Mouse (Mus musculus) hindbrain, embryonic 15.5 days (tissue): ENCODE measurements at regions not wholly inside any gene's neighbourhood (a gene's known extent, or its start where the extent isn't known, plus 50 kb on each side); places are given as distances from the start of the nearest gene placed in this dataset.

Source experiments
- ATAC-seq: fragments of 200-750 bp; cut with Nextera tagmentation; 2 replicates; pipeline ENCODE4 v1.8.0; 2017; ENCODE audit warnings: low read depth, moderate number of reproducible peaks, moderate TSS enrichment; ENCODE audit not compliant: low FRiP score
- H3K27ac ChIP-seq: fragments of 300-500 bp; sonication (generic); replicated peaks from 2 replicates; pipeline ENCODE4 v1.5.1; 2015; ENCODE audit warnings: mild to moderate bottlenecking, inconsistent platforms
- H3K27me3 ChIP-seq: fragments of 300-500 bp; sonication (generic); 2 replicates; pipeline ENCODE4 v1.6.1; 2015; ENCODE audit warnings: control low read depth, inconsistent platforms
- H3K36me3 ChIP-seq: fragments of 300-500 bp; sonication (generic); 2 replicates; pipeline ENCODE4 v1.6.1; 2015; ENCODE audit warnings: control low read depth, inconsistent platforms
- H3K4me1 ChIP-seq: fragments of 300-500 bp; sonication (generic); replicated peaks from 2 replicates; pipeline ENCODE4 v1.6.1; 2015; ENCODE audit warnings: control low read depth, inconsistent platforms
- H3K4me2 ChIP-seq: fragments of 300-500 bp; sonication (generic); 2 replicates; pipeline ENCODE4 v1.6.1; 2015; ENCODE audit warnings: moderate library complexity, mild to moderate bottlenecking, inconsistent platforms
- H3K4me3 ChIP-seq: fragments of 300-500 bp; sonication (generic); 2 replicates; pipeline ENCODE4 v1.5.1; 2015; ENCODE audit warnings: mild to moderate bottlenecking, inconsistent platforms
- H3K9ac ChIP-seq: fragments of 300-500 bp; sonication (generic); 2 replicates; pipeline ENCODE4 v1.6.1; 2015; ENCODE audit warnings: inconsistent platforms
- H3K9me3 ChIP-seq: fragments of 300-500 bp; sonication (generic); 2 replicates; pipeline ENCODE4 v1.6.1; 2016; ENCODE audit warnings: control low read depth, inconsistent platforms
- WGBS: fragments of 180-500 bp; shearing (Covaris S2); methylation state at CpG from one replicate; pipeline ENCODE4 v1.1.7; 2015; 5-methylcytosine and 5-hydroxymethylcytosine counted together

DNA sequence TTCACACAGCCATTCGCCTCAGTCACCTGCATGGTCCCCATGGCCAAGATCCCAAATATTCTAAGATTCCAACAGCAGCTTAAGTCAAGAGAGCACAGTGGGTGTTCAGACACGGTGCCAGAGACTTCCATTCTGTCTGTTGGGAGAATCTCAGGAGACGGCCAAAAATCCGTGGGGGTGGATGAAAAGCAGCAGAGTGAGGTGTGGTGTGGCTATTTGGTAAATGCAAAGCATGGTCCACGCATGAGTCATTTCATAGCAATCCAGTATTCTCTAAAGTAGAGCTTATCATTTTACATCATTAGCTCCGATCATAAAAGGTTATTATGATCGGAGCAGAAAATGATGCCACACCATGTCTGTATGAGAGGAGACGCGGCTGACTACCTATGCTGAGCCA is 161.1 kb downstream of the Efnb2 start:
- Histone ChIP-seq H3K4me2 (no peak overlapping the region), H3K9ac (no peak overlapping the region), H3K4me3 (no peak overlapping the region), H3K9me3 (no peaks in the 10 kb centered on the region), H3K36me3 (no peaks in the 10 kb centered on the region), H3K27me3 (no peaks in the 10 kb centered on the region), H3K4me1 (0 out of 2 replicates have a peak, but pooled peaks cover 9% of the 10 kb centered on the region), H3K27ac (no peak overlapping the region)
- no peak for ATAC-seq
- 83% methylated on average over 9 of the region's 9 CpGs for WGBS

GRCm38 (mm10) chr8:8498753-8499152 is 162.3 kb downstream of the Efnb2 start:
- Histone ChIP-seq H3K4me1 (0 out of 2 replicates have a peak, but pooled peaks cover 9% of the 10 kb centered on the region), H3K9me3 (no peaks in the 10 kb centered on the region), H3K4me3 (no peak overlapping the region), H3K27me3 (no peaks in the 10 kb centered on the region), H3K4me2 (no peak overlapping the region), H3K36me3 (no peaks in the 10 kb centered on the region), H3K27ac (no peak overlapping the region), H3K9ac (no peak overlapping the region)
- WGBS: 34% methylated on average over 5 of the region's 5 CpGs
- ATAC-seq: no peak

- no peak for ATAC-seq
- Histone ChIP-seq H3K9me3 (no peaks in the 10 kb centered on the region), H3K4me2 (no peak overlapping the region), H3K27ac (no peak overlapping the region), H3K36me3 (no peaks in the 10 kb centered on the region), H3K9ac (no peak overlapping the region), H3K4me1 (peaks cover 3% of the 10 kb centered on the region), H3K27me3 (0 out of 2 replicates have a peak, but pooled peaks cover 5% of the 10 kb centered on the region), H3K4me3 (no peak overlapping the region)
- WGBS: 66% methylated on average over 7 of the region's 7 CpGs
Measured at GRCm38 (mm10) chr8:8495472-8495871, 165.6 kb downstream of the Efnb2 start.

DNA sequence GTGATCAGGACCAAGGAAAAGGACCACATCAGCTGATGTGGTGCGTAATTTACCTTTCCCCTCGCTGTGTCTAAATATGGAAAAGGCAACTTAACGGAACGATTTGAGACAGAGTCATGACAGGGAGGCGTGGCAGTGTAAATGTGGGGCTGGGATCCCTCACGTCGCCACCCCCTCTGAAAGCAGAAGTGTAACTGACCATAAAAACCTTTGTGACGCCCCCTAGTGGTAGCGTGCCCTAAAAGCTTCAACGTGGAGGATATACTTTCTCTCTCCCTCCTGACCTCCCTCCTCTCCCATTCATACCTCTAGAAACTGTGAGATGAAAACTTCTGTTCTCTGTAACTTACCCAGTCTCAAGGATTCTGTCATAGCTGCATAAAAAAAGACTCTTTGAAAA is 166.8 kb downstream of the Efnb2 start:
- H3K4me3 ChIP-seq: no peak overlapping the region
- 94% methylated on average over 10 of the region's 10 CpGs for WGBS
- H3K9me3 ChIP-seq: no peaks in the 10 kb centered on the region
- peaks cover 15% of the 10 kb centered on the region for H3K4me1 ChIP-seq
- no peak overlapping the region for H3K4me2 ChIP-seq
- ATAC-seq: no peak
- no peak overlapping the region for H3K9ac ChIP-seq
- H3K36me3 ChIP-seq: no peaks in the 10 kb centered on the region
- no peak overlapping the region for H3K27ac ChIP-seq
- 0 out of 2 replicates have a peak, but pooled peaks cover 5% of the 10 kb centered on the region for H3K27me3 ChIP-seq

DNA sequence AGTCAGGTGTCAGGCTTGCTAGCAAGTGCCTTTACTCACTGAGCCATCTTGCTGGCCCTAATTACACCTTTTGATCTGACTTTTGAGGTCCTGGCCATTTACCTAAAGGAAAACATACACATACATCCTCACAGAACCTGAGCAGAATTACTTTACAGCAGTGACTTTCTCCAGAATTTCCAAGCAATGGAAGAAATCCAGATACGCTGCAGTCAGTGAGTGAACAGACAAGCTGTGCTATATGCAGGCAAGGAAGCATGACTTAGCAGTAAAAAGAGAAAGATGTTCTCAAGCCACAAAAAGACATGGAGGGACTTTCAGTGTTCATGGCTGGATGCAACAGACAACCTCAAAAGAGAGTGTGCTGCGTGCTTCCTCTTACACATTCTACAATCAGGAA is 169.1 kb downstream of the Efnb2 start:
- Histone ChIP-seq H3K9me3 (no peaks in the 10 kb centered on the region), H3K36me3 (no peaks in the 10 kb centered on the region), H3K27me3 (0 out of 2 replicates have a peak, but pooled peaks cover 5% of the 10 kb centered on the region), H3K4me3 (no peak overlapping the region), H3K4me2 (no peak overlapping the region), H3K9ac (no peak overlapping the region), H3K27ac (no peak overlapping the region), H3K4me1 (peaks cover 32% of the 10 kb centered on the region)
- no peak for ATAC-seq
- WGBS: 85% methylated on average over 2 of the region's 2 CpGs

DNA sequence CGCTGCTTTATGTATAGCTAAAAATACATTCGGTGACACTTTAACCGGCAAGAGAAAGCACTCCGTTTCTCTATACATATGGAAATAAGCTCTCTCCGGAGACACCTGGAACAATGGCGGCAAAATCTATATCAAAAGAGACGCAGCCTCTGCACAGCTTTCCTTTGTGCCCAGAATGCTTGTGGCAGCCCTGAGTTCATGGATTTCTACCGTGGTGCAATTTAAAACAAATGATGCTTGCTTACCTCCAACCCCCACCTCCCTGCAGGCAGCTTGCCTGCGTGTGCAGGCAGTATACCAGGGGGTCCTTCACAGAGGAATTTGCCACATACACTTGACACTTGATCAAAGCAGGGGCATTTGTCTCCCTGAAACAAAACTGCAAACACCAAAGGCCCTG is 171.3 kb downstream of the Efnb2 start:
- Histone ChIP-seq H3K27ac (peak overlapping the region; percentile 65), H3K4me3 (no peak overlapping the region), H3K9me3 (no peaks in the 10 kb centered on the region), H3K4me1 (peaks cover 32% of the 10 kb centered on the region), H3K27me3 (0 out of 2 replicates have a peak, but pooled peaks cover 5% of the 10 kb centered on the region), H3K9ac (no peak overlapping the region), H3K36me3 (no peaks in the 10 kb centered on the region), H3K4me2 (peak overlapping the region; percentile 43)
- WGBS: 4% methylated on average over 9 of the region's 9 CpGs
- ATAC-seq: no peak

DNA sequence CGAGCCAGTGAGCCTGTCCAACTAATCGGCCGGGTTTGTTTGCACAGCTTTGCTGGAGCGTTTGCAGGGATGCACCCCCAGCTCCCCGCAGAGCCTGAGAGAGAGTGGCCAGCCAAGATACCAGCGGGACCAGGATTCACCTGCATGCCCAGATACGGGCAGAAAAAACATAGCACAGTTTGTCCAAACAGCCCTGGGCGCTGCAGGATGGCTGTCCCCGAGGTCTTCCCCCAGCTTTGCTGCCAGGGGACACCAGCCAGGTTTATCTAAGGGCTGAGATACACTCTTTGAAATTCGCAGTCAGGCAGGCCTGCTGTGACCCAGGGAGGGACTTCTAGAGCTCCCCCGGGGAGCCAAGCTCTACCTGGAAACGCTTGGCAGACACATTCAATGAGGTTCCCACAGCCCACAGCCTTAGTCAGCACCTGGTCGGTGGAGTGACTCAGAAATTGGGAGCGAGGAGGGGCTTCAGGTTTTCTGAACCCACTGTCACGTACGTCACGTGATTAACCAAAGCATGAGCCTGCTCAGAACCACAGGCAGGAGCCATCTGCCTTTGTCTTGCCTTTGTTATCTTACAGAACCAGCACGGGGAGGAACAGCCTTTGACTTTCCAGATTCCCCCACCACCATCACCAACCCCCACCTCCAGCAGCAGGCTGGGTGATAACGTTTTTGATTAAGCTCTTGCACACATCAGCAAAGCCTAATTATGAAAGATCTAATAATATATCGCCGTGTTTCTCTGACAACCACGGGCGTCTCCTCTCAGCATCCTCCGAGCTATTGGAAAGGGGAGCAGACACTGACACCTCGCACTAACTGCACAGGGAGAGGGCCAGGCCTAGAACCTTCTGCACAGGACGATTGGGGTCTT is 172.1 kb downstream of the Efnb2 start:
- Histone ChIP-seq H3K4me1 (peaks cover 40% of the 10 kb centered on the region), H3K27me3 (0 out of 2 replicates have a peak, but pooled peaks cover 5% of the 10 kb centered on the region), H3K27ac (peak overlapping the region; percentile 65), H3K4me3 (no peak overlapping the region), H3K9me3 (no peaks in the 10 kb centered on the region), H3K9ac (0 out of 2 replicates have a peak overlapping the region, but pooled peaks have one; percentile 18), H3K36me3 (no peaks in the 10 kb centered on the region), H3K4me2 (peak overlapping the region; percentile 43)
- peak; percentile 71 for ATAC-seq
- 5% methylated on average over 26 of the region's 26 CpGs for WGBS

DNA sequence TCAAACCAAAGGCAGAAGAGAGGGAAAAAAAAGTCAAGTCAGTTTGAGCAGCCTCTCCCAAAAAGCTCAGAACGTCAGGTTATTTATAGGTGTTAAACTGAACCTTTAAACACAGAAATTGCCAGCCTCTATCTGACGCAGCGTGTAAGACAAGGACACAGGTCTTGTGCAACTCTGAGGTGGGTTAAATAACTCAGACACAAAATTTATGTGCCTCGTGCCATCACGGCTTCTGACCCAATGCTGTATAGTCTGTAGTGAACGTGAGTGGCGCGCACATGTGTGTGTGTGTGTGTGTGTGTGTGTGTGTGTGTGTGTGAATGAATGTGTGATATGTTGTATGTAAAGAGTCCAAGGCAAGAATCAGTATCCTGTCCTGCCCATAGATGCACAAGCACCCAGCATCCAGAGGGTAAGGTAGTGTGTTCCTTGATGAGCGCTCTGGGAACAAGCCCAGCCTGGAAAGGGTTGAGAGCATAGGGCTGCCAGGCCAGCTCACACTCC is 172.8 kb downstream of the Efnb2 start:
- WGBS: 30% methylated on average over 9 of the region's 9 CpGs
- peak; percentile 66; the same call in 1 of the 2 replicates for ATAC-seq
- H3K27ac ChIP-seq: no peak overlapping the region
- H3K4me3 ChIP-seq: no peak overlapping the region
- peak overlapping the region; percentile 43 for H3K4me2 ChIP-seq
- 0 out of 2 replicates have a peak overlapping the region, but pooled peaks have one; percentile 18 for H3K9ac ChIP-seq
- 0 out of 2 replicates have a peak, but pooled peaks cover 5% of the 10 kb centered on the region for H3K27me3 ChIP-seq
- H3K4me1 ChIP-seq: peaks cover 40% of the 10 kb centered on the region
- no peaks in the 10 kb centered on the region for H3K36me3 ChIP-seq
- H3K9me3 ChIP-seq: no peaks in the 10 kb centered on the region

DNA sequence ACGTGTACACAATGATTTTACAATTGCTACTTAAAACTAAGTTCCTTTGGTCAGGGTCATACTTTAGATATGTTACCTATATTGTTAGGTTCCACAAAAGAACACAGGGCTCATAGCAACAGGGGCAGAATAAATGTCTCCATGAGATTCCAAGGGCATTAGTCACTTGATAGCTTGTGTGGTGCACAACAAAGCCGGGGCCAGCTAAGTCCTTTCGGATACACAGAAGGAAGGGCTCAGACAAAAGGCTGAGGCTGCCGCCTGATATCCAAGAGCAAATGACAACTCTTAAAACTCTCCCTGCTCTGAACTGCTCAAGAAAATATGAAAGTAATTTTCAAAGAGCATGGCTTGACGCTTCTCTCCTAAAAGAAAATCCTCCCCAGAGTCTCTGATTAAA is 173.3 kb downstream of the Efnb2 start:
- no peaks in the 10 kb centered on the region for H3K9me3 ChIP-seq
- no peak overlapping the region for H3K27ac ChIP-seq
- peaks cover 40% of the 10 kb centered on the region for H3K4me1 ChIP-seq
- no peak overlapping the region for H3K4me3 ChIP-seq
- 0 out of 2 replicates have a peak, but pooled peaks cover 5% of the 10 kb centered on the region for H3K27me3 ChIP-seq
- ATAC-seq: no peak
- H3K4me2 ChIP-seq: no peak overlapping the region
- H3K36me3 ChIP-seq: no peaks in the 10 kb centered on the region
- H3K9ac ChIP-seq: no peak overlapping the region
- 14% methylated on average over 5 of the region's 5 CpGs for WGBS

- Histone ChIP-seq H3K4me1 (peaks cover 40% of the 10 kb centered on the region), H3K9ac (no peak overlapping the region)
Measured at GRCm38 (mm10) chr8:8486866-8487265, 174.2 kb downstream of the Efnb2 start.

GRCm38 (mm10) chr8:8485252-8485651 is 175.8 kb downstream of the Efnb2 start:
- Histone ChIP-seq H3K4me2 (no peak overlapping the region), H3K27ac (no peak overlapping the region), H3K9me3 (no peaks in the 10 kb centered on the region), H3K27me3 (no peaks in the 10 kb centered on the region), H3K4me1 (peaks cover 36% of the 10 kb centered on the region), H3K9ac (no peak overlapping the region), H3K36me3 (no peaks in the 10 kb centered on the region), H3K4me3 (no peak overlapping the region)
- no peak for ATAC-seq
- 46% methylated on average over 3 of the region's 3 CpGs for WGBS

More at GRCm38 (mm10) chr8:8486866-8487265, 174.2 kb downstream of the Efnb2 start:
- ATAC-seq: no peak
- WGBS: 55% methylated on average over 3 of the region's 3 CpGs
- Histone ChIP-seq H3K27me3 (0 out of 2 replicates have a peak, but pooled peaks cover 1% of the 10 kb centered on the region), H3K4me3 (no peak overlapping the region), H3K9me3 (no peaks in the 10 kb centered on the region), H3K27ac (no peak overlapping the region), H3K36me3 (no peaks in the 10 kb centered on the region), H3K4me2 (no peak overlapping the region)

DNA sequence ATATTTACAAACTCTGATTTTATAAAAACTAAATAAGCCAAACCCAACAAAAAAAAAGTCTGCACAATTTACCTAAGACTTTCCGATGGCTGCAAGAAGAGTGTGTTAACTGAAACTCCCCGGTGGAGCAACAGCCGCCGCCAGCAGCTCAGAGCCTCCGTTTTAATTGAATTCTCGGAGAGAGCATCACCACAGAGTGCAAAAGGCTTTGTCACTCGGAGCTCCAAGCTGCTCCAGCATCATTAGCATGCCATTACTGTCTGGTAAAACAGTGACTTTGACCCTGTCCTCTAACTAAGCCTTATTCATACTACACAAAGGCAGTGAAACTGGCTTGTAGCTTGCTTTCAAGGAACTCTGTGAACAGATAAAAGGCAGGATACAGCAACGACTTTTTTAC is 176.5 kb downstream of the Efnb2 start:
- peak; percentile 59 for ATAC-seq
- H3K4me1 ChIP-seq: peaks cover 29% of the 10 kb centered on the region
- no peaks in the 10 kb centered on the region for H3K36me3 ChIP-seq
- no peak overlapping the region for H3K9ac ChIP-seq
- no peak overlapping the region for H3K4me3 ChIP-seq
- H3K9me3 ChIP-seq: no peaks in the 10 kb centered on the region
- no peaks in the 10 kb centered on the region for H3K27me3 ChIP-seq
- peak overlapping the region; percentile 6; the same call in 1 of the 2 replicates for H3K4me2 ChIP-seq
- 14% methylated on average over 8 of the region's 8 CpGs for WGBS
- H3K27ac ChIP-seq: peak overlapping the region; percentile 39
